Mouse (Mus musculus) heart, adult 2 months (tissue): ENCODE results near the gene 9430015G10Rik.

ENCODE experiments used
- CTCF ChIP-seq: fragments of 200-600 bp; IDR thresholded peaks from 2 replicates; pipeline ENCODE4 v1.8.1; 2022; ENCODE audit warnings: antibody characterized with exemption, mild to moderate bottlenecking, moderate library complexity
- POLR2A ChIP-seq: fragments of 200-500 bp; IDR thresholded peaks from 2 replicates; pipeline ENCODE4 v1.6.1; 2011; ENCODE audit warnings: mild to moderate bottlenecking, low read depth, low read length, control low read depth; ENCODE audit not compliant: insufficient read depth

GRCm38 (mm10) chr4:156096191-156096590 is 13.6 kb upstream of the 9430015G10Rik start:
- TF ChIP-seq CTCF (no peak), POLR2A (no peak)
